Mouse (Mus musculus): Measurements from ENCODE around the gene Dock11. TPM values are rescaled to one million over a fixed set of nuclear protein-coding genes. Genes with fewer than 3 reads are reported as not detected.

The Dock11 gene
- polyA plus RNA-seq, 2 experiments, result 17.9 to 24.4 TPM

DNA sequence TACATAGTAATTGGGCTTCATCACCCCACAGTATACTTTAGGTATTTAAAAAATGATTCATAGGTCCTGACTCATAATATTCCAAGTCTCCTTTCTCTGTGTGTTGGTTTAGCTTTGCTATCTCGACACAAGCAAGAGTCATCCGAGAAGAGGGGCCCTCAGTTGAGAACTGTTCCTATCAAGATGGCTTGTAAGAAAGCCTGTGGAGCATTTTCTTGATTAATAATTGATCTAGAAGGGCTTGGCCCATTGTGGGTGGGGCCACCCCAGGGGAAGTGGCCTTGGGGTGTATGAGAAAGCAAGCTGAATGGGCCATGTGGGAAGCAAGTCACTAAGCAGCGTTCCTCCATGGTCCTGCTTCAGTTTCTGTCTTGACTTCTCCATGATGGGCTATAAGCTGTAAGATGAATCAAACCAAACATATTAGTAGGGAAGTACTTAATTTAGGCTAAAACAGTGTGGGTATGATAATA, 42.3 kb downstream of the Dock11 start:
- Histone ChIP-seq H3K27me3 (ENCODE audit: control insufficient read depth, insufficient read depth, low read length) (no peaks in the 10 kb centered on the region), H3K9me3 (ENCODE audit: control insufficient read depth, low read length) (no peaks in the 10 kb centered on the region), H3K4me1 (ENCODE audit: control insufficient read depth, insufficient read depth, low read length) (no peaks in the 10 kb centered on the region), H3K9ac (ENCODE audit: low read depth, low read length, severe bottlenecking) (no peak overlapping the region), H3K4me2 (replicated peaks; ENCODE audit: low read depth, low read length, severe bottlenecking) (no peak overlapping the region), H3K4me3 (replicated peaks; ENCODE audit: low read length) (no peak overlapping the region), H3K36me3 (ENCODE audit: control insufficient read depth, insufficient read depth, low read length) (no peaks in the 10 kb centered on the region), H3K27ac (replicated peaks; ENCODE audit: low read depth, low read length) (no peak overlapping the region)
- DNase-seq (ENCODE audit: low spot score) (no peak), ATAC-seq (ENCODE audit: low FRiP score, low read depth) (no peak)
- 84% methylated on average over 3 of the region's 3 CpGs for WGBS
- no peak for TF ChIP-seq POLR2A (IDR thresholded peaks at IDR 0.05; ENCODE audit: borderline replicate concordance, extremely low read depth, insufficient read depth, insufficient read length)

DNA sequence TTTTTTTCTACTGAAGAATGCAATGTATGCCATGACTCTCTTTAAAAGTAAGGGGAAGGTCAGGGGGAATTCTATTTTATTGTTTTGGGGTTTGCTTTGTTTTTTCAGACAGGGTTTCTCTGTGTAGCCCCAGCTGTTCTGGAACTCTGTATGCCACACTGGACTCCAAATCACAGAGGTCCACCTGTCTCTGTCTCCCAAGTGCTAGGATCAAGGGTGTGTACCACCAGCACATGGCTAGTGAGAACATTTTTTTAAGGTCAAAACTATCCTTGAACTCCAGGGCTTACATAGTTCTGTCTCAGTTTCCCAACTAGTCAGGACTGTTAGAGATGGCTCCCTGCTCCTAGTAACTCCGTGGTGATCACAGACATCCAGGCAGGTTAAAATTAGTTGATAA, 43.3 kb downstream of the Dock11 start:
- no peaks in the 10 kb centered on the region for H3K9me3 ChIP-seq (ENCODE audit: control insufficient read depth, low read length)
- H3K4me3 ChIP-seq (replicated peaks; ENCODE audit: low read length), result no peak overlapping the region
- H3K27ac ChIP-seq (replicated peaks; ENCODE audit: low read depth, low read length), result no peak overlapping the region
- H3K27me3 ChIP-seq (ENCODE audit: control insufficient read depth, insufficient read depth, low read length), result no peaks in the 10 kb centered on the region
- no peak overlapping the region for H3K9ac ChIP-seq (ENCODE audit: low read depth, low read length, severe bottlenecking)
- ATAC-seq (ENCODE audit: low FRiP score, low read depth) (no peak), DNase-seq (ENCODE audit: low spot score) (no peak)
- H3K4me2 ChIP-seq (replicated peaks; ENCODE audit: low read depth, low read length, severe bottlenecking), result no peak overlapping the region
- H3K4me1 ChIP-seq (ENCODE audit: control insufficient read depth, insufficient read depth, low read length), result no peaks in the 10 kb centered on the region
- TF ChIP-seq POLR2A (IDR thresholded peaks at IDR 0.05; ENCODE audit: borderline replicate concordance, extremely low read depth, insufficient read depth, insufficient read length), result no peak
- 31% methylated on average over 1 of the region's 1 CpGs for WGBS
- H3K36me3 ChIP-seq (ENCODE audit: control insufficient read depth, insufficient read depth, low read length), result no peaks in the 10 kb centered on the region

DNA sequence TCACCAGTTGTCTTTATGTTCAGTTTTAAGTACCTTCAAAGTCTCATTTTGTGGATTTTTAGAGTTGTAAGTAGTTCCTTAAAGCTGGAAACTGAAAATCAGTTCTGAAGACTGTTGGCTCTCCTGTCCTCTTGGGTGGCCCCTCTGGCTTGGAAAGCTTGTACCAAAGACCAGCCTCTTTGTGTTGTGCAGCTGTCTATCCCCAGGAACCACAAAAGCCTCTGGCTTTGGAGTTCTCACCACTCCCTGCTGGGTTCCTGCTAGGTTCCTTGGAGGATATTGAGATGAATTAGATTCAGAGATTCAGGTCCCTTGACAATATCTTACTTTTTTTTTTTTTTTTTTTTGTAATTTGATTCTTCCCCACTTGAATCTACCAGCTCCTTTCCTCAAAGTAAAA, 44.3 kb downstream of the Dock11 start:
- Histone ChIP-seq H3K4me3 (replicated peaks; ENCODE audit: low read length) (no peak overlapping the region), H3K9me3 (ENCODE audit: control insufficient read depth, low read length) (no peaks in the 10 kb centered on the region), H3K4me2 (replicated peaks; ENCODE audit: low read depth, low read length, severe bottlenecking) (no peak overlapping the region), H3K4me1 (ENCODE audit: control insufficient read depth, insufficient read depth, low read length) (no peaks in the 10 kb centered on the region), H3K9ac (ENCODE audit: low read depth, low read length, severe bottlenecking) (no peak overlapping the region), H3K36me3 (ENCODE audit: control insufficient read depth, insufficient read depth, low read length) (no peaks in the 10 kb centered on the region), H3K27me3 (ENCODE audit: control insufficient read depth, insufficient read depth, low read length) (no peaks in the 10 kb centered on the region), H3K27ac (replicated peaks; ENCODE audit: low read depth, low read length) (no peak overlapping the region)
- DNase-seq (ENCODE audit: low spot score) (no peak), ATAC-seq (ENCODE audit: low FRiP score, low read depth) (no peak)
- TF ChIP-seq POLR2A (IDR thresholded peaks at IDR 0.05; ENCODE audit: borderline replicate concordance, extremely low read depth, insufficient read depth, insufficient read length), result no peak

DNA sequence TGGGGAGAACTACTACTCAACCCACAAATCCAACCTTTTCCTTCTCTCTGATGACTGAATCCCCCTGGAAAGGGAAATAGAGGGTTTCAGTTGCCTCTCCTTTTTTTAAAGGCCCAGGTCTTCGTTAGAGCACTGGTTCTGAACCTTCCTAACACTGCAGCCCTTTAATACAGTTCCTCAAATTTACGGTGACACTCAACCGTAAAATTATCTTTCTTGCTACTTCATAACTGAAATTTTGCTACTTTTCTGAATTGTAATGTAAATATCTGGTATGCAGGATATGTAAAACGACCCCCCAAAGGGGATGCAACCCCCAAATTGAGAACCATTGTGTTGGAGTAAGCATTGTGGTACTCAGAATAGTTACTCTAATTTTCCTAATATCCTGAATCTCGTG, 49.5 kb downstream of the Dock11 start:
- no peaks in the 10 kb centered on the region for H3K9me3 ChIP-seq (ENCODE audit: control insufficient read depth, low read length)
- H3K9ac ChIP-seq (ENCODE audit: low read depth, low read length, severe bottlenecking), result no peak overlapping the region
- H3K36me3 ChIP-seq (ENCODE audit: control insufficient read depth, insufficient read depth, low read length), result no peaks in the 10 kb centered on the region
- DNase-seq (ENCODE audit: low spot score), result no peak
- H3K27me3 ChIP-seq (ENCODE audit: control insufficient read depth, insufficient read depth, low read length), result no peaks in the 10 kb centered on the region
- TF ChIP-seq POLR2A (IDR thresholded peaks at IDR 0.05; ENCODE audit: borderline replicate concordance, extremely low read depth, insufficient read depth, insufficient read length), result no peak
- no peak for ATAC-seq (ENCODE audit: low FRiP score, low read depth)
- no peak overlapping the region for H3K4me2 ChIP-seq (replicated peaks; ENCODE audit: low read depth, low read length, severe bottlenecking)
- no peak overlapping the region for H3K4me3 ChIP-seq (replicated peaks; ENCODE audit: low read length)
- no peaks in the 10 kb centered on the region for H3K4me1 ChIP-seq (ENCODE audit: control insufficient read depth, insufficient read depth, low read length)
- H3K27ac ChIP-seq (replicated peaks; ENCODE audit: low read depth, low read length), result no peak overlapping the region
- WGBS, result 69% methylated on average over 5 of the region's 5 CpGs

DNA sequence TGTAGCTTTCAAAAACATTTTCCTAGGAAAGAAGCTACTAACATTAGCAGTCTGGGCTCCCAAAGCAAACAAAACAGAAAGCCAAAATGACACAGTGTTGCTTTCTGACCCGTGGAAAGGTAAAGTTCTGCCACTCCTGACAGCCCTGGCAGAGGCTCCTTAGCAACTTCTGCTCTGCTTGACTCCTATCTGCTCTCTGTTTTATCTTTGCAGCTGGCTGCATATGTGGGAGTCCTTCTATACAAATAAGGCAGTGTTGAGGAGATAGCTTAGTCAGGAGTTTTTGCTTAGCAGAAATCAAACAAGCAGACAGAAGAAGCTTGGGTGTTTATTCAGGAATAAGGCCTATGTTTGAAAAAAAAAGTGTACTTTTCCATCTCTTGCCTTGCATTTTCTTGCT, 57.8 kb downstream of the Dock11 start:
- no peak for TF ChIP-seq POLR2A (IDR thresholded peaks at IDR 0.05; ENCODE audit: borderline replicate concordance, extremely low read depth, insufficient read depth, insufficient read length)
- no peak overlapping the region for H3K4me2 ChIP-seq (replicated peaks; ENCODE audit: low read depth, low read length, severe bottlenecking)
- no peak overlapping the region for H3K4me3 ChIP-seq (replicated peaks; ENCODE audit: low read length)
- H3K27me3 ChIP-seq (ENCODE audit: control insufficient read depth, insufficient read depth, low read length), result no peaks in the 10 kb centered on the region
- ATAC-seq (ENCODE audit: low FRiP score, low read depth), result no peak
- H3K9ac ChIP-seq (ENCODE audit: low read depth, low read length, severe bottlenecking), result no peak overlapping the region
- H3K9me3 ChIP-seq (ENCODE audit: control insufficient read depth, low read length), result no peaks in the 10 kb centered on the region
- no peak overlapping the region for H3K27ac ChIP-seq (replicated peaks; ENCODE audit: low read depth, low read length)
- no peaks in the 10 kb centered on the region for H3K36me3 ChIP-seq (ENCODE audit: control insufficient read depth, insufficient read depth, low read length)
- 56% methylated on average over 1 of the region's 1 CpGs for WGBS
- H3K4me1 ChIP-seq (ENCODE audit: control insufficient read depth, insufficient read depth, low read length), result no peaks in the 10 kb centered on the region
- no peak for DNase-seq (ENCODE audit: low spot score)

DNA sequence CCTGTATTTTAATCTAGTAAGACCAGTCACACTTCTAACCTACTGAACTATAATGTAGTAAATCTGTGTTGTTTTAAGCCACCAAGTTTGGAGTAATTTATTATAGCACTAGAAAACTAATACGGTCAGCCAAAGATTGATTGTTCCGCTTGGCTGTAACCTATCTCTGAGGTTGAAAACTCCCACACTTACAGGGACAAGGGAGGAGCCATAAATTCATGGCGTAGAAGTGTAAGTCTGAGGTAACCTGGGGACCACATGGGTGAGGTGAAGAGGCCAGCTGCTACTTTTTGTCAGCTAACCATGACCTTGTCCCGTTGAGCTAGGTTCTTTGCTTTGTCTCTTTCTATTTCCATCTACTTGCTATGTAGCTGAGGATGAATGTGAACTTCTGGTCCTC, 61.5 kb downstream of the Dock11 start:
- WGBS, result 72% methylated on average over 4 of the region's 4 CpGs
- Histone ChIP-seq H3K4me1 (ENCODE audit: control insufficient read depth, insufficient read depth, low read length) (no peaks in the 10 kb centered on the region), H3K4me3 (replicated peaks; ENCODE audit: low read length) (no peak overlapping the region), H3K4me2 (replicated peaks; ENCODE audit: low read depth, low read length, severe bottlenecking) (no peak overlapping the region), H3K27me3 (ENCODE audit: control insufficient read depth, insufficient read depth, low read length) (no peaks in the 10 kb centered on the region), H3K9ac (ENCODE audit: low read depth, low read length, severe bottlenecking) (no peak overlapping the region), H3K27ac (replicated peaks; ENCODE audit: low read depth, low read length) (no peak overlapping the region), H3K9me3 (ENCODE audit: control insufficient read depth, low read length) (no peaks in the 10 kb centered on the region), H3K36me3 (ENCODE audit: control insufficient read depth, insufficient read depth, low read length) (no peaks in the 10 kb centered on the region)
- DNase-seq (ENCODE audit: low spot score) (no peak), ATAC-seq (ENCODE audit: low FRiP score, low read depth) (no peak)
- TF ChIP-seq POLR2A (IDR thresholded peaks at IDR 0.05; ENCODE audit: borderline replicate concordance, extremely low read depth, insufficient read depth, insufficient read length), result no peak

Data from limb, embryonic 14.5 days (tissue).